Mouse (Mus musculus) megakaryocyte, adult 5-6 weeks (primary cell): ENCODE results near the gene Fnbp1l. TPM values are rescaled to one million over a fixed set of nuclear protein-coding genes. Genes with fewer than 3 reads are reported as not detected.

Experiments used
- ATAC-seq: 2 replicates; pipeline ENCODE4 v1.8.0; 2016; ENCODE audit warnings: mild to moderate bottlenecking, inconsistent platforms; ENCODE audit not compliant: poor library complexity, severe bottlenecking
- total RNA-seq, 2 experiments: library from RNA; stranded (forward) in 1 of 2; stranded (reverse) in 1 of 2; fragments of 153-499, 151-499 nt in 1 of 2; fragments of 221-1000, 200-1000 nt in 1 of 2; gene quantifications; 2 replicates each; pipeline versions ENCODE4 v1.2.3 to v1.2.4; 2015 to 2017

Gene Fnbp1l
- total RNA-seq, 2 experiments from 2014 or later, result 2.5 to 4.5 TPM

GRCm38 (mm10) chr3:122499647-122500046, 119.9 kb downstream of the Fnbp1l start:
- ATAC-seq, result no peak

GRCm38 (mm10) chr3:122498528-122498927, 121.0 kb downstream of the Fnbp1l start:
- no peak for ATAC-seq

DNA sequence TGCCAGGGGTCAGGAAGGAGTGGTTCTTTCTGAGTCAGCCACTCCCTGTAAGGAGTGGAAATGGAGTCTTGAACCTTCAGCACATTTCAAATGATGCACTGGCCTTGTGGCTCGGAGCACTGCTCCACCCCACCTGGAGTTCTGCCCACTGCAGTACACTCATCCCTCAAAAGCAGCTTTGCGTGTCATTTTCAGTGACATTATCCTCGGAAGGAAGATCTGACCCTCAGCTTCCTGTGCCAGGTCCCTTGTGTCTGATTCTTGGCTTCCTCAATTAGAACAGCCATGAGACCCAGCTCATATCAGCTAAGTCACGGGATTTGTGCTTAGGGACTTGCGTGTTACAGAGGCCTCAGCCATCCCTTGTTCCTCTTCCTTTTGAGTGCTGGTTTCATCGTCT, 121.6 kb downstream of the Fnbp1l start:
- no peak for ATAC-seq

GRCm38 (mm10) chr3:122494764-122495163, 124.8 kb downstream of the Fnbp1l start:
- no peak for ATAC-seq

- ATAC-seq, result no peak
Measured at GRCm38 (mm10) chr3:122492872-122493615, 126.5 kb downstream of the Fnbp1l start.

GRCm38 (mm10) chr3:122492006-122492405, 127.5 kb downstream of the Fnbp1l start:
- no peak for ATAC-seq

DNA sequence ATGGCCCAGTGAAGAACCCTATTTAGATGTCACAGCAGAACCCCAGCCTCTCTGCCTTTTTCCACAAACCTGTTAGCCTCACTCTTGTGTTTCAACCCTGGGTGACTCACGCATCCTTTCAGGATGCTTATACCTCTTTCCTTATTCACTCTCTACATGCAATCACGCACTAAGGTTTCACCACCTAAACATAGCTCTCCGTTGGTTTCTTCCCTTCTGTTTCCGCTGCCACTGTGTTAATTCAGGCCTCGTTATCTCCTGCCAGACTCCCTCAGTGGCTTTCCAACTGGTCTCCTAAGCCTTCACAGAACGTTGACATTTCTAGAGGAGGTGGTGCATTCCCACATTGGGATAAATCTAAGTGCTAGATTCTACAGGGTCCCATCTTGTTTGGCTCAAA, 128.9 kb downstream of the Fnbp1l start:
- no peak for ATAC-seq

Other genes starting within 250 kb of the Fnbp1l start
- 3.4 and 4.7 TPM in 2 replicates for gene Pde5a, start 109.2 kb upstream of the Fnbp1l start, total RNA-seq (2015)
- gene Pde5a, start 109.2 kb upstream of the Fnbp1l start, total RNA-seq (2017), result 2.8 and 7.8 TPM in 2 replicates